13 mouse cellular contexts compared by ENCODE assay signal in genomic region chr16:24199408-24200167, GRCm38 (mm10).
DNase-seq lines count a peak whose midpoint lies in the region; ATAC-seq and TF ChIP-seq lines count a peak whose summit lies in the region.
"Had no signal": no experiment of that assay in that cellular context is flagged by ENCODE, and none has a peak within 500 bp of the region (broad histone marks: within the 10 kb centered on the region; RNA-seq: fewer than 3 reads in every experiment).

No protein-coding gene starts in this region.

- no peaks in the 10 kb centered on the region for H3K27me3 ChIP-seq in thymus, adult 2 months (ENCODE audit: control insufficient read depth, insufficient read depth, low read length)
- H3K27me3 ChIP-seq in liver, embryonic 16.5 days (ENCODE audit: control insufficient read depth, insufficient read depth, low read depth, low read length), result no peaks in the 10 kb centered on the region
- H3K27me3 ChIP-seq in stomach, embryonic 16.5 days (ENCODE audit: control insufficient read depth, insufficient read depth, low read length), result no peaks in the 10 kb centered on the region
- H3K27me3 ChIP-seq in hindbrain, postnatal 0 days (ENCODE audit: insufficient read depth, low read length), result no peaks in the 10 kb centered on the region
- H3K27me3 ChIP-seq: limb, embryonic 15.5 days had no signal

- H3K9ac ChIP-seq in liver, embryonic 16.5 days (ENCODE audit: low read depth, low read length), result no peak overlapping the region
- no peak overlapping the region for H3K9ac ChIP-seq in stomach, embryonic 16.5 days (ENCODE audit: low read length)
- no peak overlapping the region for H3K9ac ChIP-seq in hindbrain, postnatal 0 days (replicated peaks; ENCODE audit: low read length)
- H3K9ac ChIP-seq: limb, embryonic 15.5 days had no signal

- H3K9me3 ChIP-seq in liver, embryonic 16.5 days (replicated peaks; ENCODE audit: control insufficient read depth, low read length), result no peaks in the 10 kb centered on the region
- no peaks in the 10 kb centered on the region for H3K9me3 ChIP-seq in stomach, embryonic 16.5 days (replicated peaks; ENCODE audit: control insufficient read depth, low read length)
- H3K9me3 ChIP-seq in hindbrain, postnatal 0 days (ENCODE audit: low read length), result no peaks in the 10 kb centered on the region
- H3K9me3 ChIP-seq: limb, embryonic 15.5 days had no signal

- H3K4me1 ChIP-seq in thymus, adult 2 months (replicated peaks; ENCODE audit: control insufficient read depth, insufficient read depth, low read length), result peaks cover 54% of the 10 kb centered on the region
- H3K4me1 ChIP-seq in bone marrow macrophage, adult 2 months (ENCODE audit: control insufficient read depth, insufficient read depth, low read length), result peaks cover 47% of the 10 kb centered on the region
- H3K4me1 ChIP-seq in liver, embryonic 16.5 days (ENCODE audit: control insufficient read depth, low read depth, low read length), result peaks cover 11% of the 10 kb centered on the region
- H3K4me1 ChIP-seq in stomach, embryonic 16.5 days (ENCODE audit: control insufficient read depth, insufficient read depth, low read length), result no peaks in the 10 kb centered on the region
- no peaks in the 10 kb centered on the region for H3K4me1 ChIP-seq in hindbrain, postnatal 0 days (ENCODE audit: insufficient read depth, low read length)

- H3K4me2 ChIP-seq in liver, embryonic 16.5 days (ENCODE audit: low read depth, low read length), result no peak overlapping the region; the same call in 1 of the 2 replicates
- H3K4me2 ChIP-seq in stomach, embryonic 16.5 days (ENCODE audit: low read depth, low read length), result no peak overlapping the region
- H3K4me2 ChIP-seq in hindbrain, postnatal 0 days (ENCODE audit: low read depth, low read length), result no peak overlapping the region
- H3K4me2 ChIP-seq: limb, embryonic 15.5 days had no signal

- peak overlapping the region; percentile 75 for H3K27ac ChIP-seq in thymus, adult 2 months (ENCODE audit: control insufficient read depth, insufficient read depth, low read length)
- H3K27ac ChIP-seq in bone marrow macrophage, adult 2 months (ENCODE audit: insufficient read depth, low read depth, low read length), result peak overlapping the region; percentile 34
- H3K27ac ChIP-seq in liver, embryonic 16.5 days (ENCODE audit: low read length), result peak overlapping the region; percentile 85
- peak overlapping the region; percentile 43; the same call in 1 of the 2 replicates for H3K27ac ChIP-seq in stomach, embryonic 16.5 days (ENCODE audit: low read length)
- H3K27ac ChIP-seq in hindbrain, postnatal 0 days, result no peak overlapping the region
- H3K27ac ChIP-seq: limb, embryonic 15.5 days had no signal

- TF ChIP-seq POLR2A in thymus, adult 2 months (IDR thresholded peaks at IDR 0.05; ENCODE audit: control insufficient read depth, extremely low read depth, insufficient read depth, low read length, poor library complexity), result no peak
- TF ChIP-seq POLR2A in bone marrow macrophage, adult 2 months (IDR thresholded peaks at IDR 0.05; ENCODE audit: borderline replicate concordance, low read depth, low read length), result no peak

- 95% methylated on average over 18 of the region's 18 CpGs for WGBS in thymus, adult 2 months
- WGBS in liver, embryonic 16.5 days (ENCODE audit: insufficient replicate concordance), result 49% methylated on average over 18 of the region's 18 CpGs
- WGBS in stomach, embryonic 16.5 days, result 75% methylated on average over 18 of the region's 18 CpGs
- 88% methylated on average over 18 of the region's 18 CpGs for WGBS in hindbrain, postnatal 0 days

- no peaks in the 10 kb centered on the region for H3K36me3 ChIP-seq in thymus, adult 2 months (ENCODE audit: control insufficient read depth, insufficient read depth, low read length)
- no peaks in the 10 kb centered on the region for H3K36me3 ChIP-seq in liver, embryonic 16.5 days (ENCODE audit: control insufficient read depth, insufficient read depth)
- no peaks in the 10 kb centered on the region for H3K36me3 ChIP-seq in stomach, embryonic 16.5 days (ENCODE audit: control insufficient read depth, insufficient read depth, low read length)
- H3K36me3 ChIP-seq in hindbrain, postnatal 0 days (ENCODE audit: insufficient read depth, low read length), result no peaks in the 10 kb centered on the region
- H3K36me3 ChIP-seq: limb, embryonic 15.5 days had no signal

- no peak for DNase-seq in thymus, adult 2 months
- DNase-seq in thymus, postnatal 10 days (ENCODE audit: low spot score in 2 of 2), result no peak
- DNase-seq in MN1 (ENCODE audit: low spot score), result no peak
- DNase-seq in hindbrain, postnatal 0 days (ENCODE audit: low spot score), result no peak
- no peak for DNase-seq in layer of hippocampus, postnatal 10 days (ENCODE audit: low spot score in 2 of 2)
- DNase-seq: gastrocnemius, postnatal 36 days; kidney, adult 11 months; layer of hippocampus, adult 9-11 months had no signal

- ATAC-seq in liver, embryonic 16.5 days (ENCODE audit: low read depth), result peak; percentile 92
- ATAC-seq in stomach, embryonic 16.5 days (ENCODE audit: insufficient read depth, low FRiP score), result peak; percentile 69
- ATAC-seq in hindbrain, postnatal 0 days, result no peak
- ATAC-seq: CD4-positive, CD25-positive, alpha-beta regulatory T cell, adult 4 months had no signal

- no peak for TF ChIP-seq CTCF in thymus, adult 2 months (IDR thresholded peaks at IDR 0.05; ENCODE audit: borderline replicate concordance, control insufficient read depth, extremely low read depth, insufficient read depth, low read length, poor library complexity)
- TF ChIP-seq CTCF in bone marrow macrophage, adult 2 months (IDR thresholded peaks at IDR 0.05; ENCODE audit: low read depth, low read length), result no peak
- TF ChIP-seq CTCF in hindbrain, postnatal 0 days (IDR thresholded peaks at IDR 0.05; ENCODE audit: low read depth), result no peak

- no peak overlapping the region for H3K4me3 ChIP-seq in thymus, adult 2 months (ENCODE audit: control insufficient read depth, insufficient read depth, low read length)
- no peak overlapping the region for H3K4me3 ChIP-seq in bone marrow macrophage, adult 2 months (ENCODE audit: insufficient read depth, low read length)
- no peak overlapping the region for H3K4me3 ChIP-seq in liver, embryonic 16.5 days (ENCODE audit: low read depth, low read length)
- no peak overlapping the region for H3K4me3 ChIP-seq in stomach, embryonic 16.5 days (replicated peaks; ENCODE audit: low read length)
- no peak overlapping the region for H3K4me3 ChIP-seq in hindbrain, postnatal 0 days (ENCODE audit: low read length)
- H3K4me3 ChIP-seq: limb, embryonic 15.5 days had no signal
